Mouse (Mus musculus): Measurements from ENCODE around the gene Rbms2.

DNA sequence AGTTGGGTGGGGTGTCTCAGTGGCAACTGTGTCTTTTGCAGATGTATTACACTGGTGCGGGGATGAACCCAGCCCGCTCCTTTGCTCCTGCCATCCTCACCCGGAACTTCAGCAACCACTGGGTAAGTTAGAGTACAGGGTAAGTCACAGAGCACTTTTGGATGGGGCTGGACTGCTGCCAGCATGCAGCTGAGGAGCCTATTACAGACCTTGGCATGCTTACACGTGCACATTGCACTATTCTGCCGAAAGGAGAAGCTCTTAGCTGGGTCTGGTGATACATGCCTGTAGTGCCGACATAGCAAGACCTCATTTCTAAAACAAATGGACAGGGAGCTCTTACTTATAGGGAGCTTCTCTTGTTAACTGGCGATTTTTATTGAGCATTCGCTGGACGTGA lies 47.5 kb upstream of the Rbms2 start:
- TF ChIP-seq EP300 (IDR thresholded peaks at IDR 0.05; ENCODE audit: insufficient read depth, low read depth, low read length): no peak
- TF ChIP-seq CTCF (IDR thresholded peaks at IDR 0.05; ENCODE audit: low read depth, low read length): no peak
